Mouse (Mus musculus) lung, embryonic 16.5 days (tissue): Measurements from ENCODE around the gene Asxl2. TPM values are rescaled to one million over a fixed set of nuclear protein-coding genes. Genes with fewer than 3 reads are reported as not detected.
A peak's percentile ranks its signal among the peaks of the same experiment; 100 is the strongest.

Source experiments
- ATAC-seq: fragments of 200-750 bp; cut with Nextera tagmentation; 2 replicates; pipeline ENCODE4 v1.8.0; 2017; ENCODE audit warnings: low read depth, mild to moderate bottlenecking, moderate library complexity
- H3K27ac ChIP-seq: fragments of 300-500 bp; sonication (generic); 2 replicates; pipeline ENCODE4 v1.5.1; 2014; ENCODE audit warnings: mild to moderate bottlenecking, control low read depth, low read length
- H3K27me3 ChIP-seq: fragments of 300-500 bp; sonication (generic); 2 replicates; pipeline ENCODE4 v1.6.1; 2014; ENCODE audit warnings: low read depth, low read length, mixed read lengths; ENCODE audit not compliant: control insufficient read depth, insufficient read depth
- H3K36me3 ChIP-seq: fragments of 300-500 bp; sonication (generic); 2 replicates; pipeline ENCODE4 v1.6.1; 2014; ENCODE audit warnings: low read length; ENCODE audit not compliant: control insufficient read depth, insufficient read depth
- H3K4me1 ChIP-seq: fragments of 300-500 bp; sonication (generic); replicated peaks from 2 replicates; pipeline ENCODE4 v1.6.1; 2014; ENCODE audit warnings: low read length, mixed read lengths; ENCODE audit not compliant: control insufficient read depth, insufficient read depth
- H3K4me2 ChIP-seq: fragments of 300-500 bp; sonication (generic); 2 replicates; pipeline ENCODE4 v1.6.1; 2014; ENCODE audit warnings: low read depth, low read length, control low read depth
- H3K4me3 ChIP-seq: fragments of 300-500 bp; sonication (generic); 2 replicates; pipeline ENCODE4 v1.5.1; 2014; ENCODE audit warnings: mild to moderate bottlenecking, low read length, control low read depth
- H3K9ac ChIP-seq: fragments of 300-500 bp; sonication (generic); 2 replicates; pipeline ENCODE4 v1.6.1; 2014; ENCODE audit warnings: low read length, control low read depth
- H3K9me3 ChIP-seq: fragments of 300-500 bp; sonication (generic); 2 replicates; pipeline ENCODE4 v1.6.1; 2016; ENCODE audit warnings: low read length; ENCODE audit not compliant: control insufficient read depth
- WGBS: fragments of 180-500 bp; shearing (Covaris S2); extraction: QIAGEN DNeasy Blood & Tissue Kit; methylation state at CpG from one replicate; pipeline ENCODE4 v1.1.7; 2014; 5-methylcytosine and 5-hydroxymethylcytosine counted together
- polyA plus RNA-seq: library from polyadenylated mRNA; unstranded; fragments of >200 nt; fragmentation: Nextera tagmentation; extraction: Ambion mirVana; gene quantifications from 2 replicates; pipeline ENCODE4 v1.2.1, GENCODE M21; 2015

Gene Asxl2
- polyA plus RNA-seq, 1 experiment from 2014 or later = 19.4 TPM

DNA sequence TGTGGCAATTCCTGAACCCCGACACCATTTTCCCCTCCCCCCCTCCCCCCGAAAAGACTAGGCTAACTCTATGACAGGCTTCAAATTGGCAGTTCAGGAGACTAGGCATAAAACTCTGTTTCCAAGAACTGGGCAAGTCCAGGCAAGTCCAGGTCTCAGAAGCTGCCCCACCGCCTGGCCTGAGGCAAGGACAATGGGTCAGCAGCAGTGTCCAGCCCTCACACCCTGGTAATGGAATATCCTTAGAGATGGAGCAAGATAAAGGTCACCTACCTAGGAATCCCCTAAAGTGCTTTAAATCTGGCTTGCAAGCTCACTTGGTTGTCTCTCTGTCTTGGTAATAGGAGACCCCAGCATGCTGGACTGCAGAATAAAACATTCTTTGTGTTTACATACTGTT, 121.3 kb downstream of the Asxl2 start:
- no peaks in the 10 kb centered on the region for H3K27me3 ChIP-seq
- H3K9me3 ChIP-seq = no peaks in the 10 kb centered on the region
- no peaks in the 10 kb centered on the region; the same call in 1 of the 2 replicates for H3K4me1 ChIP-seq
- ATAC-seq = no peak
- H3K4me3 ChIP-seq = no peak overlapping the region
- H3K27ac ChIP-seq = no peak overlapping the region
- H3K9ac ChIP-seq = no peak overlapping the region
- WGBS = 59% methylated on average over 3 of the region's 3 CpGs
- no peaks in the 10 kb centered on the region for H3K36me3 ChIP-seq
- no peak overlapping the region for H3K4me2 ChIP-seq

GRCm38 (mm10) chr12:3548582-3549211, 122.0 kb downstream of the Asxl2 start:
- Histone ChIP-seq H3K27ac (no peak overlapping the region), H3K4me2 (no peak overlapping the region), H3K4me1 (no peaks in the 10 kb centered on the region; the same call in 1 of the 2 replicates), H3K36me3 (no peaks in the 10 kb centered on the region), H3K9me3 (no peaks in the 10 kb centered on the region), H3K4me3 (no peak overlapping the region), H3K9ac (no peak overlapping the region), H3K27me3 (no peaks in the 10 kb centered on the region)
- ATAC-seq = no peak
- 33% methylated on average over 5 of the region's 5 CpGs for WGBS

- no peak overlapping the region for H3K27ac ChIP-seq
- no peaks in the 10 kb centered on the region for H3K27me3 ChIP-seq
- no peaks in the 10 kb centered on the region for H3K36me3 ChIP-seq
- peak overlapping the region; percentile 17; the same call in 1 of the 2 replicates for H3K4me2 ChIP-seq
- 19% methylated on average over 13 of the region's 13 CpGs for WGBS
- H3K9ac ChIP-seq = peak overlapping the region; percentile 28; the same call in 1 of the 2 replicates
- ATAC-seq = no peak
- H3K9me3 ChIP-seq = no peaks in the 10 kb centered on the region
- H3K4me1 ChIP-seq = no peaks in the 10 kb centered on the region; the same call in 1 of the 2 replicates
- H3K4me3 ChIP-seq = 0 out of 2 replicates have a peak overlapping the region, but pooled peaks have one; percentile 8
Measured at GRCm38 (mm10) chr12:3550280-3550679, 123.6 kb downstream of the Asxl2 start.

Other genes with a start within 250 kb of the Asxl2 start
- 62.6 and 66.1 TPM in 2 replicates for gene Rab10, start 116.9 kb upstream of the Asxl2 start, polyA plus RNA-seq
- 11.6 and 12.8 TPM in 2 replicates for gene Kif3c, start 61.7 kb upstream of the Asxl2 start, polyA plus RNA-seq
- gene Dtnb, start 145.5 kb downstream of the Asxl2 start, polyA plus RNA-seq = 28.2 and 30.9 TPM in 2 replicates